8 mouse cellular contexts compared by ENCODE assay signal in the genomic region with DNA sequence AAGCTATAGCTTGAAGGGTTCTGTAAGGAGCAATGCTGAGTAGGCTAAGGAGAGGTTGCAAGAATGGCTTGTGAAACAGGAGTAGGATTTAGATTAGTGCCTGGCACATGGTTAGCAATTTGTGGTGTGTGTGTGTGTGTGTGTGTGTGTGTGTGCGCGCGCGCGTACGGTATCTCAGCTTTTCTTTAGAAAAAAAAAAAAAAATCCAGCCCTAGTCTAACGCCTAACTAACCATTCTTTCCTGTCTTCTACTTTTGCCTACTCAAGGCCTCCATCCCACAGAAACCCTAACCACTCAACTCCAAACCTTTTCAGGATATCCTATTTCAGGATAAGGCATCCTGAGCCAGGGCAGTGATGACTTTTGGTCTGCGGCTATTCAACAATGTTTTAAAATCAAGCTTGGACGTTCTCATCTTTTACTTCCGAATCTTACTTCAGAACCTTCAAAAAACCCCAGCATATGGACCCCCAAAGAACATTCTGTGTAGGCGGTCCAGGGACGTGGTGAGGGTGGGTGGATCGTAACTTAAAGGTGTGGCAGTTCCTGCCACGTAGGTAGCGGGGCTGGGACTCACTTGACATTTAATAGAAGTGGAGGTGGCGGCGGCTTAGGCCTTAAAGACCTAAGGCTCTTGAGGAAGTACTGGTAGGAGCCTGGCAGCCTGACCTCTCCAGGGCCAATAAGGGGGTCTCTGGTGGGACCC. TPM values are rescaled to one million over a fixed set of nuclear protein-coding genes. Genes with fewer than 3 reads are reported as not detected.
A peak's percentile ranks its signal among the peaks of the same experiment; 100 is the strongest.
DNase-seq lines count a peak whose midpoint lies in the region; ATAC-seq and TF ChIP-seq lines count a peak whose summit lies in the region.

No protein-coding gene starts in this region.

- no peaks in the 10 kb centered on the region for H3K9me3 ChIP-seq in kidney, postnatal 0 days (replicated peaks; ENCODE audit: low read length)
- no peaks in the 10 kb centered on the region for H3K9me3 ChIP-seq in hindbrain, embryonic 14.5 days (ENCODE audit: control insufficient read depth, low read length)
- no peaks in the 10 kb centered on the region for H3K9me3 ChIP-seq in midbrain, embryonic 15.5 days

- no peak for TF ChIP-seq CTCF in kidney, postnatal 0 days (IDR thresholded peaks at IDR 0.05; ENCODE audit: low read depth)
- no peak for TF ChIP-seq CTCF in bone marrow macrophage, adult 2 months (IDR thresholded peaks at IDR 0.05; ENCODE audit: low read depth, low read length)

- peak overlapping the region; percentile 87 for H3K4me3 ChIP-seq in kidney, postnatal 0 days (replicated peaks; ENCODE audit: low read depth, low read length)
- H3K4me3 ChIP-seq in bone marrow macrophage, adult 2 months (ENCODE audit: insufficient read depth, low read length), result peak overlapping the region; percentile 88
- H3K4me3 ChIP-seq in hindbrain, embryonic 14.5 days (replicated peaks; ENCODE audit: low read length), result peak overlapping the region; percentile 85
- peak overlapping the region; percentile 90 for H3K4me3 ChIP-seq in midbrain, embryonic 15.5 days

- DNase-seq in kidney, postnatal 0 days (ENCODE audit: low spot score), result no peak
- DNase-seq in kidney, postnatal 36 days, result no peak
- DNase-seq in hindbrain, embryonic 14.5 days (ENCODE audit: low spot score), result no peak
- DNase-seq in layer of hippocampus, adult 18-20 months (ENCODE audit: low spot score in 2 of 2), result no peak
- no peak for DNase-seq in layer of hippocampus, postnatal 25 days (ENCODE audit: extremely low spot score in 1 of 2, low spot score in 1 of 2)
- no peak for DNase-seq in thymus, postnatal 4 days

- ATAC-seq in kidney, postnatal 0 days (replicated peaks; ENCODE audit: low FRiP score, low read depth), result no peak
- no peak for ATAC-seq in hindbrain, embryonic 14.5 days (ENCODE audit: low FRiP score)
- ATAC-seq in midbrain, embryonic 15.5 days (replicated peaks), result no peak

- WGBS in kidney, postnatal 0 days, result 37% methylated on average over 17 of the region's 17 CpGs
- WGBS in hindbrain, embryonic 14.5 days, result 37% methylated on average over 17 of the region's 17 CpGs
- 38% methylated on average over 17 of the region's 17 CpGs for WGBS in midbrain, embryonic 15.5 days

- peaks cover 13% of the 10 kb centered on the region; the same call in 1 of the 2 replicates for H3K4me1 ChIP-seq in kidney, postnatal 0 days (replicated peaks; ENCODE audit: insufficient read depth, low read length)
- peaks cover 42% of the 10 kb centered on the region for H3K4me1 ChIP-seq in bone marrow macrophage, adult 2 months (ENCODE audit: control insufficient read depth, insufficient read depth, low read length)
- H3K4me1 ChIP-seq in hindbrain, embryonic 14.5 days (replicated peaks; ENCODE audit: control insufficient read depth, insufficient read depth, low read length), result peaks cover 14% of the 10 kb centered on the region
- peaks cover 26% of the 10 kb centered on the region for H3K4me1 ChIP-seq in midbrain, embryonic 15.5 days

- no peak for TF ChIP-seq POLR2A in bone marrow macrophage, adult 2 months (IDR thresholded peaks at IDR 0.05; ENCODE audit: borderline replicate concordance, low read depth, low read length)

- H3K27ac ChIP-seq in kidney, postnatal 0 days, result peak overlapping the region; percentile 97
- no peak overlapping the region for H3K27ac ChIP-seq in bone marrow macrophage, adult 2 months (ENCODE audit: insufficient read depth, low read depth, low read length)
- H3K27ac ChIP-seq in hindbrain, embryonic 14.5 days, result peak overlapping the region; percentile 94
- peak overlapping the region; percentile 93 for H3K27ac ChIP-seq in midbrain, embryonic 15.5 days

- H3K9ac ChIP-seq in kidney, postnatal 0 days (ENCODE audit: low read depth, low read length), result peak overlapping the region; percentile 91
- H3K9ac ChIP-seq in hindbrain, embryonic 14.5 days, result peak overlapping the region; percentile 97
- peak overlapping the region; percentile 84 for H3K9ac ChIP-seq in midbrain, embryonic 15.5 days

- no peaks in the 10 kb centered on the region for H3K36me3 ChIP-seq in kidney, postnatal 0 days (ENCODE audit: insufficient read depth, low read length)
- H3K36me3 ChIP-seq in hindbrain, embryonic 14.5 days (replicated peaks; ENCODE audit: control insufficient read depth, insufficient read depth), result 0 out of 2 replicates have a peak, but pooled peaks cover 4% of the 10 kb centered on the region
- H3K36me3 ChIP-seq in midbrain, embryonic 15.5 days (replicated peaks), result no peaks in the 10 kb centered on the region

- H3K27me3 ChIP-seq in kidney, postnatal 0 days (ENCODE audit: insufficient read depth, low read length), result no peaks in the 10 kb centered on the region
- no peaks in the 10 kb centered on the region for H3K27me3 ChIP-seq in hindbrain, embryonic 14.5 days (ENCODE audit: control insufficient read depth, insufficient read depth, low read length)
- no peaks in the 10 kb centered on the region for H3K27me3 ChIP-seq in midbrain, embryonic 15.5 days (replicated peaks)

- H3K4me2 ChIP-seq in kidney, postnatal 0 days (ENCODE audit: low read length), result peak overlapping the region; percentile 84
- peak overlapping the region; percentile 78 for H3K4me2 ChIP-seq in hindbrain, embryonic 14.5 days (replicated peaks)
- peak overlapping the region; percentile 75 for H3K4me2 ChIP-seq in midbrain, embryonic 15.5 days

RNA-seq across cellular contexts. Expression of a gene that starts 0.5 kb away (rescaled TPM):
- 110 and 127 TPM in 2 replicates for polyA plus RNA-seq in kidney, postnatal 0 days (2015; fragmentation: Nextera tagmentation; extraction: Ambion mirVana)
- polyA plus RNA-seq in bone marrow macrophage, adult 2 months (2012; ENCODE audit: insufficient read depth, insufficient read length, missing spikeins), result 56.9 and 60.9 TPM in 2 replicates
- polyA plus RNA-seq in hindbrain, embryonic 14.5 days (2014; fragmentation: Nextera tagmentation; extraction: Ambion mirVana), result 64.0 and 65.3 TPM in 2 replicates
- polyA plus RNA-seq in midbrain, embryonic 15.5 days (2015; fragmentation: Nextera tagmentation; extraction: Ambion mirVana), result 42.2 and 43.0 TPM in 2 replicates
- total RNA-seq in layer of hippocampus, adult 18-20 months (2021), result 10 to 100 TPM; 28.7 to 29.0 TPM
- 10 to 100 TPM; 33.8 to 34.0 TPM for total RNA-seq in layer of hippocampus, postnatal 25 days (2021)

RNA-seq across cellular contexts. Expression of a gene that starts 43.1 kb away (rescaled TPM):
- 43.3 and 43.6 TPM in 2 replicates for polyA plus RNA-seq in kidney, postnatal 0 days (2015; fragmentation: Nextera tagmentation; extraction: Ambion mirVana)
- 57.3 and 60.0 TPM in 2 replicates for polyA plus RNA-seq in bone marrow macrophage, adult 2 months (2012; ENCODE audit: insufficient read depth, insufficient read length, missing spikeins)
- polyA plus RNA-seq in hindbrain, embryonic 14.5 days (2014; fragmentation: Nextera tagmentation; extraction: Ambion mirVana), result 16.0 and 16.3 TPM in 2 replicates
- polyA plus RNA-seq in midbrain, embryonic 15.5 days (2015; fragmentation: Nextera tagmentation; extraction: Ambion mirVana), result 15.5 and 17.8 TPM in 2 replicates
- total RNA-seq in layer of hippocampus, adult 18-20 months (2021), result 10 to 100 TPM; 17.2 to 18.3 TPM
- total RNA-seq in layer of hippocampus, postnatal 25 days (2021), result 10 to 100 TPM; 17.8 to 21.1 TPM
